Mouse (Mus musculus): ENCODE results near the gene Smcp. TPM values are rescaled to one million over a fixed set of nuclear protein-coding genes. Genes with fewer than 3 reads are reported as not detected.
A peak's percentile ranks its signal among the peaks of the same experiment; 100 is the strongest.

Gene Smcp
- polyA plus RNA-seq, 1 experiment from 2014 or later: not detected

DNA sequence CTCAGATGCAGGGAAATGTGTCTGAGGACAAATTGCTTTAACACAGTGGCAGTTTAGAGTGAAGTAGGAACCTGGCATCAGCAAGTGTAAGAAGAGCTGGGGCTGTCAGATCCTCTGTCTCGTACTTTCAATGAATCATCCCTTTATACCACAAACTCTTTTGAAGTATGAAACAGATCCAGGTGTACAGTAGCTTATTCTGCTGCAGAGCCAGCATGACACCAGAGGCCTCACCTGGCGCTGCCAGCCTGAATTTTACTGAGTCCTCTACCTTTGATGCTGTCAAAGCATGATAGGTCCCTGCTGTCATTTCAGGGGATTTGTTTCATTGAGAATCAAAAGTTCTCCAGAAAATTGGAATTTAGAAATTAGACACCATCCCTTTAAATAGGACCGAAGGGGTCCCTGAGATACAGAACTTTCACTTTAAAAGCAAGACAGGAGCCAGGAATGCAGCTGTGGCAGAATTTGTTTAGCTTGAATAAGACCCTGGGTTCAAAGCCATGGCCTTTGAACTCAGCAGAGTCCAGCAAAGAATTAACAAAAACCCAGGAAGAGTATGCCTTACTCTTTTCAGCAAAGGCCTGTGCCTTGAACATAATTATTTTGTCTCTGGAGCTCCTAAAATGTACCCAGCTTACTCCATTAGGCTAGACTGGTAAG is 5.5 kb downstream of the Smcp start:
- Histone ChIP-seq H3K36me3 (no peaks in the 10 kb centered on the region), H3K9ac (replicated peaks) (no peak overlapping the region), H3K4me3 (no peak overlapping the region), H3K27ac (replicated peaks) (no peak overlapping the region), H3K9me3 (no peaks in the 10 kb centered on the region), H3K27me3 (no peaks in the 10 kb centered on the region), H3K4me2 (replicated peaks) (no peak overlapping the region), H3K4me1 (no peaks in the 10 kb centered on the region)
- 66% methylated on average over 3 of the region's 3 CpGs for WGBS
- ATAC-seq (replicated peaks): peak; percentile 38; the same call in 1 of the 2 replicates

DNA sequence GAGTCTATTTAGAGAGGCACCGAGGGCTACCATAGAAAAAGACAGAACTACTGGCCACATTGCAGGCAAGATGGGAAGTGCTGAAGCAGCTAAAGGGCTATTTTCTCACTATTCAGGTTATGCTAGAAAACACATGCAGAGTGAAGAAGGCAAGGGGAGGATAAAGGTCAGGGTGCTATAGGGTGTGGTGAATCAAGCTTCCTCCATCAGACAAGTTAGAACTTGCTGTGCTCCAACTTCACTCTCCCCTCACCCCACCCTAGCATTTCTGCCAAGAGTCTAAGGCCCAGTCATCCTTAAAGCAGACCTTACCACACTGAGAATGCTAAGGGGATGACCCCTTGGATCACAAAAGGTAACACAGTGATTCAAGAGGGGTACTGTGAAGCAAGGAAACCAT is 9.3 kb downstream of the Smcp start:
- H3K4me3 ChIP-seq: no peak overlapping the region
- H3K4me2 ChIP-seq (replicated peaks): no peak overlapping the region
- no peak overlapping the region for H3K9ac ChIP-seq (replicated peaks)
- no peaks in the 10 kb centered on the region for H3K9me3 ChIP-seq
- no peaks in the 10 kb centered on the region for H3K27me3 ChIP-seq
- H3K27ac ChIP-seq (replicated peaks): no peak overlapping the region
- no peak for ATAC-seq (replicated peaks)
- H3K36me3 ChIP-seq: no peaks in the 10 kb centered on the region
- H3K4me1 ChIP-seq: no peaks in the 10 kb centered on the region
- WGBS: 83% methylated on average over 1 of the region's 1 CpGs

- H3K9ac ChIP-seq (replicated peaks): no peak overlapping the region
- H3K27me3 ChIP-seq: no peaks in the 10 kb centered on the region
- no peaks in the 10 kb centered on the region for H3K9me3 ChIP-seq
- WGBS: 67% methylated on average over 4 of the region's 4 CpGs
- H3K4me3 ChIP-seq: no peak overlapping the region
- H3K27ac ChIP-seq (replicated peaks): no peak overlapping the region
- H3K36me3 ChIP-seq: no peaks in the 10 kb centered on the region
- no peak overlapping the region for H3K4me2 ChIP-seq (replicated peaks)
- ATAC-seq (replicated peaks): no peak
- no peaks in the 10 kb centered on the region for H3K4me1 ChIP-seq
Observed at GRCm38 (mm10) chr3:92578652-92579413, 10.0 kb downstream of the Smcp start.

DNA sequence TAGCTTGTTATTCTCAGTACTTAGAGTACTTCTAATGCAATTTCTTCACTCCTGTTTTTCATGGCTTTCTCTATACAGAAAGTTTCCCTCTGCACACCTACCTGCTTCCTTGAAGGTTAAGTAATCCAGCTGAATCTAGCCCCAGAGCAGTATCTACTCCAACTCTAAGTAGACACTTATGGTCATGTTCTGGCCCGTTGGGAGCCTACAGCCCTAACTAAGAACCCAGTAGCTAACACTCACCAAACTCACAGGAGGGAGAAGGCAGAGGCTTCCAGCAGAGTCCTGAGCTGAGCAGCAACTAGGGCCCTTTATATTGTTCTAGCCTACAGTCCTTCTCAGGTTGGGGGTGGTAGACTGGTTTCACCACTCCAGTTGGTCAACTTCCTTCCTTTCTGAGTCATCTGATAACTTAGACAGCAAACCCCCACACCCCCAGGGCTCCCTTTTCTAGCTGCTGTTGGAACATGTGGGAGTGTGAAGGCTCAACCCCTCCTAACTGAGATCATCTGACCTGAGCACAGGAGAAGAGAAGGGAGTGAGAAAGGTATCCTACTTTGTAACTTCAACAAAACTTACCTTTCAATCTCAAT is 15.3 kb downstream of the Smcp start, which contains the start of gene Ivl:
Gene Ivl, minus strand, starts transcription at position 287 of the 593 bp plus-strand sequence.
- no peaks in the 10 kb centered on the region for H3K9me3 ChIP-seq
- no peak for ATAC-seq (replicated peaks)
- WGBS: 87% methylated on average over 1 of the region's 1 CpGs

GRCm38 (mm10) chr3:92572514-92573155 is 16.2 kb downstream of the Smcp start:
- Histone ChIP-seq H3K9me3 (no peaks in the 10 kb centered on the region), H3K27me3 (no peaks in the 10 kb centered on the region), H3K27ac (replicated peaks) (no peak overlapping the region), H3K36me3 (no peaks in the 10 kb centered on the region), H3K9ac (replicated peaks) (no peak overlapping the region), H3K4me1 (no peaks in the 10 kb centered on the region), H3K4me3 (no peak overlapping the region), H3K4me2 (replicated peaks) (no peak overlapping the region)
- ATAC-seq (replicated peaks): no peak
- WGBS: 62% methylated on average over 2 of the region's 2 CpGs

More for the DNA sequence above, 15.3 kb downstream of the Smcp start, which contains the start of gene Ivl:
- Histone ChIP-seq H3K27ac (replicated peaks) (no peak within 1 kb of the TSS), H3K4me1 (no peaks in the 10 kb centered on the region), H3K4me3 (no peak within 1 kb of the TSS), H3K4me2 (replicated peaks) (no peak within 1 kb of the TSS), H3K27me3 (no peaks in the 10 kb centered on the region), H3K36me3 (no peaks in the 10 kb centered on the region), H3K9ac (replicated peaks) (no peak within 1 kb of the TSS)

DNA sequence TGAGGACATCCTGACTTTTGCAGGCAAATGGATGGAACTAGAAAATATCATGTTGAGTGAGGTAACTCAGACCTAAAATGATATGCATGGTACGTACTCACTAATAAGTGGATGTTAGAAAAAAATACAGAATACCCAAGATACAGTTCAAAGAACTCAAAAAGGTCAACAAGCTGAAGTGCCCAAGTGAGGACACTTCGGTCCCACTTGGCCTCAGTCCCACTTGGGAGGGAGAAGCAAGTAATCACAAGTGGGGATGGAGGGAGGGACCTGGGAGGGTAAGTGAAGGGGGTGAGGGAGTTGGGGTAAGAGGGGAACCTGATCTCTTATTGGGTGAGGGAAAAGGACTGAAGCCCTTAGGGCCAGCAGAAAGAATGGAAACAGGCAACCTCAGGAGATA is 20.0 kb downstream of the Smcp start:
- H3K4me1 ChIP-seq: no peaks in the 10 kb centered on the region
- H3K9me3 ChIP-seq: no peaks in the 10 kb centered on the region
- no peaks in the 10 kb centered on the region for H3K36me3 ChIP-seq
- no peak overlapping the region for H3K4me2 ChIP-seq (replicated peaks)
- no peaks in the 10 kb centered on the region for H3K27me3 ChIP-seq
- ATAC-seq (replicated peaks): no peak
- H3K9ac ChIP-seq (replicated peaks): no peak overlapping the region
- 91% methylated on average over 2 of the region's 2 CpGs for WGBS
- H3K4me3 ChIP-seq: no peak overlapping the region
- H3K27ac ChIP-seq (replicated peaks): no peak overlapping the region

GRCm38 (mm10) chr3:92565418-92565817 is 23.4 kb downstream of the Smcp start:
- Histone ChIP-seq H3K27ac (replicated peaks) (no peak overlapping the region), H3K36me3 (no peaks in the 10 kb centered on the region), H3K9me3 (no peaks in the 10 kb centered on the region), H3K9ac (replicated peaks) (no peak overlapping the region), H3K4me3 (no peak overlapping the region), H3K4me2 (replicated peaks) (no peak overlapping the region), H3K27me3 (no peaks in the 10 kb centered on the region), H3K4me1 (no peaks in the 10 kb centered on the region)
- no peak for ATAC-seq (replicated peaks)

DNA sequence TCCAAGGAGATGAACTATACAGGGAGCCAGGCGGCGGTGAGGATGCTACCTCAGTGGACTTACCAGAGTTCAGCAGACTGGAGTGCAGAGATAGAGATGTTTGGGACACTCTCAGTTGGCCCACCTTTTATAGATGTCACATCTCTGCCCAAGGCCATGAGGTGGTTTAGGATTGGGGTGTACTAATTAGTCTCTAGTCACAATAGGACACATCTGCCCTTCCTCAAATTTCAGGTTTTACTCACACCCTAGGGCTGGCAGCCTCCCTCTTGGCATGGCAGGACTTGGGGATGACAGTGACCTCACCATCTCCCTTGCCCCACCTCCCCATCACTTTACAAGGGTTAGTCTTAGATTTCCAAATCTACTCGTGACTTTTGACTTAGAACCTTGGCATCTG is 54.4 kb downstream of the Smcp start, which contains the start of gene 2310046K23Rik:
Gene 2310046K23Rik, minus strand, starts transcription at position 101 of the 400 bp plus-strand sequence.
- 96% methylated on average over 3 of the region's 3 CpGs for WGBS
- no peaks in the 10 kb centered on the region for H3K9me3 ChIP-seq
- no peak for ATAC-seq (replicated peaks)

More for the DNA sequence above, 54.4 kb downstream of the Smcp start, which contains the start of gene 2310046K23Rik:
- no peak within 1 kb of the TSS for H3K4me3 ChIP-seq
- H3K4me2 ChIP-seq (replicated peaks): no peak within 1 kb of the TSS
- no peaks in the 10 kb centered on the region for H3K27me3 ChIP-seq
- no peak within 1 kb of the TSS for H3K9ac ChIP-seq (replicated peaks)
- H3K27ac ChIP-seq (replicated peaks): no peak within 1 kb of the TSS
- H3K4me1 ChIP-seq: no peaks in the 10 kb centered on the region
- no peaks in the 10 kb centered on the region for H3K36me3 ChIP-seq

Other genes with a start within 250 kb of the Smcp start
- not detected in 2 replicates for gene Sprr2d, start 249.9 kb downstream of the Smcp start, polyA plus RNA-seq (2015; fragmentation: Nextera tagmentation; extraction: Ambion mirVana)
- gene Sprr2e, start 236.9 kb downstream of the Smcp start, polyA plus RNA-seq (2015; fragmentation: Nextera tagmentation; extraction: Ambion mirVana): not detected in 2 replicates
- not detected in 2 replicates for gene Sprr2f, start 223.8 kb downstream of the Smcp start, polyA plus RNA-seq (2015; fragmentation: Nextera tagmentation; extraction: Ambion mirVana)
- gene Sprr2h, start 203.3 kb downstream of the Smcp start, polyA plus RNA-seq (2015; fragmentation: Nextera tagmentation; extraction: Ambion mirVana): not detected in 2 replicates
- not detected in 2 replicates for gene Sprr2i, start 181.0 kb downstream of the Smcp start, polyA plus RNA-seq (2015; fragmentation: Nextera tagmentation; extraction: Ambion mirVana)
- gene Sprr2j-ps, start 170.9 kb downstream of the Smcp start, polyA plus RNA-seq (2015; fragmentation: Nextera tagmentation; extraction: Ambion mirVana): not detected in 2 replicates
- 6.7 and 7.1 TPM in 2 replicates for gene Gm9774, start 159.6 kb downstream of the Smcp start, polyA plus RNA-seq (2015; fragmentation: Nextera tagmentation; extraction: Ambion mirVana)
- gene Sprr2k, start 156.4 kb downstream of the Smcp start, polyA plus RNA-seq (2015; fragmentation: Nextera tagmentation; extraction: Ambion mirVana): not detected in 2 replicates
- not detected in 2 replicates for gene Sprr1b, start 150.2 kb downstream of the Smcp start, polyA plus RNA-seq (2015; fragmentation: Nextera tagmentation; extraction: Ambion mirVana)
- gene Sprr3, start 130.3 kb downstream of the Smcp start, polyA plus RNA-seq (2015; fragmentation: Nextera tagmentation; extraction: Ambion mirVana): not detected in 2 replicates
- not detected in 2 replicates for gene Sprr1a, start 103.1 kb downstream of the Smcp start, polyA plus RNA-seq (2015; fragmentation: Nextera tagmentation; extraction: Ambion mirVana)
- gene Sprr4, start 88.5 kb downstream of the Smcp start, polyA plus RNA-seq (2015; fragmentation: Nextera tagmentation; extraction: Ambion mirVana): not detected in 2 replicates
- gene 2310046K23Rik, start 54.5 kb downstream of the Smcp start, polyA plus RNA-seq (2015; fragmentation: Nextera tagmentation; extraction: Ambion mirVana): not detected in 2 replicates
- not detected in 2 replicates for gene Ivl, start 15.3 kb downstream of the Smcp start, polyA plus RNA-seq (2015; fragmentation: Nextera tagmentation; extraction: Ambion mirVana)
- gene 2210017I01Rik, start 18.5 kb upstream of the Smcp start, polyA plus RNA-seq (2015; fragmentation: Nextera tagmentation; extraction: Ambion mirVana): not detected in 2 replicates
- gene Lce6a, start 32.7 kb upstream of the Smcp start, polyA plus RNA-seq (2015; fragmentation: Nextera tagmentation; extraction: Ambion mirVana): not detected in 2 replicates
- gene Lce1a1, start 59.3 kb upstream of the Smcp start, polyA plus RNA-seq (2015; fragmentation: Nextera tagmentation; extraction: Ambion mirVana): not detected in 2 replicates
- not detected in 2 replicates for gene Lce1b, start 67.9 kb upstream of the Smcp start, polyA plus RNA-seq (2015; fragmentation: Nextera tagmentation; extraction: Ambion mirVana)
- gene Lce1a2, start 81.3 kb upstream of the Smcp start, polyA plus RNA-seq (2015; fragmentation: Nextera tagmentation; extraction: Ambion mirVana): not detected in 2 replicates
- gene Lce1c, start 90.2 kb upstream of the Smcp start, polyA plus RNA-seq (2015; fragmentation: Nextera tagmentation; extraction: Ambion mirVana): not detected in 2 replicates
- gene Lce1d, start 98.2 kb upstream of the Smcp start, polyA plus RNA-seq (2015; fragmentation: Nextera tagmentation; extraction: Ambion mirVana): not detected in 2 replicates
- not detected in 2 replicates for gene Lce1e, start 120.1 kb upstream of the Smcp start, polyA plus RNA-seq (2015; fragmentation: Nextera tagmentation; extraction: Ambion mirVana)
- gene Lce1f, start 131.4 kb upstream of the Smcp start, polyA plus RNA-seq (2015; fragmentation: Nextera tagmentation; extraction: Ambion mirVana): not detected in 2 replicates
- gene Gm38119, start 150.1 kb upstream of the Smcp start, polyA plus RNA-seq (2015; fragmentation: Nextera tagmentation; extraction: Ambion mirVana): not detected in 2 replicates
- gene Lce1g, start 163.3 kb upstream of the Smcp start, polyA plus RNA-seq (2015; fragmentation: Nextera tagmentation; extraction: Ambion mirVana): not detected in 2 replicates
- not detected in 2 replicates for gene Lce1h, start 176.1 kb upstream of the Smcp start, polyA plus RNA-seq (2015; fragmentation: Nextera tagmentation; extraction: Ambion mirVana)
- gene Lce1i, start 189.9 kb upstream of the Smcp start, polyA plus RNA-seq (2015; fragmentation: Nextera tagmentation; extraction: Ambion mirVana): not detected in 2 replicates
- not detected in 2 replicates for gene Lce1j, start 201.5 kb upstream of the Smcp start, polyA plus RNA-seq (2015; fragmentation: Nextera tagmentation; extraction: Ambion mirVana)
- not detected in 2 replicates for gene Lce1k, start 218.9 kb upstream of the Smcp start, polyA plus RNA-seq (2015; fragmentation: Nextera tagmentation; extraction: Ambion mirVana)
- not detected in 2 replicates for gene Kprp, start 238.2 kb upstream of the Smcp start, polyA plus RNA-seq (2015; fragmentation: Nextera tagmentation; extraction: Ambion mirVana)